Mouse (Mus musculus) embryonic facial prominence, embryonic 10.5 days (tissue): ENCODE results near the gene Islr. TPM values are rescaled to one million over a fixed set of nuclear protein-coding genes. Genes with fewer than 3 reads are reported as not detected.

Experiments
- DNase-seq: peaks from one replicate; pipeline ENCODE4 v3.0.0-alpha.2; 2017; ENCODE audit warnings: low spot score
- H3K27ac ChIP-seq: fragments of 300-500 bp; sonication (generic); replicated peaks from 2 replicates; pipeline ENCODE4 v1.5.1; 2016; ENCODE audit warnings: mild to moderate bottlenecking
- H3K27me3 ChIP-seq: fragments of 300-500 bp; sonication (generic); replicated peaks from 2 replicates; pipeline ENCODE4 v1.6.1; 2016; ENCODE audit warnings: low read depth, mild to moderate bottlenecking; ENCODE audit not compliant: poor library complexity, severe bottlenecking
- H3K36me3 ChIP-seq: fragments of 300-500 bp; sonication (generic); replicated peaks from 2 replicates; pipeline ENCODE4 v1.6.1; 2016; ENCODE audit warnings: mild to moderate bottlenecking, moderate library complexity
- H3K4me1 ChIP-seq: fragments of 300-500 bp; sonication (generic); 2 replicates; pipeline ENCODE4 v1.6.1; 2016
- H3K4me3 ChIP-seq: fragments of 300-500 bp; sonication (generic); 2 replicates; pipeline ENCODE4 v1.5.1; 2016; ENCODE audit warnings: mild to moderate bottlenecking, moderate library complexity
- H3K9me3 ChIP-seq: fragments of 300-500 bp; sonication (generic); 2 replicates; pipeline ENCODE4 v1.6.1; 2016; ENCODE audit warnings: mild to moderate bottlenecking
- WGBS: fragments of 180-500 bp; shearing (Covaris S2); methylation state at CpG from one replicate; pipeline ENCODE4 v1.1.7; 2016; 5-methylcytosine and 5-hydroxymethylcytosine counted together
- microRNA-seq: library from miRNA; unstranded; fragments of <30 nt; microRNA quantifications from one replicate; pipeline ENCODE4, GENCODE M21; 2017
- polyA plus RNA-seq: library from polyadenylated mRNA; unstranded; fragments of >200 nt; fragmentation: Nextera tagmentation; extraction: Ambion mirVana; gene quantifications from 2 replicates; pipeline ENCODE4 v1.2.1, GENCODE M21; 2016

Islr gene
- polyA plus RNA-seq, 1 experiment from 2014 or later, result 18.2 TPM

- no peaks in the 10 kb centered on the region for H3K9me3 ChIP-seq
- peak overlapping the region; percentile 91 for H3K27ac ChIP-seq
- 56% methylated on average over 6 of the region's 6 CpGs for WGBS
- DNase-seq, result no peak
- H3K27me3 ChIP-seq, result peaks cover 47% of the 10 kb centered on the region
- no peaks in the 10 kb centered on the region for H3K36me3 ChIP-seq
- no peak overlapping the region for H3K4me3 ChIP-seq
- H3K4me1 ChIP-seq, result peaks cover 73% of the 10 kb centered on the region
Observed at GRCm38 (mm10) chr9:58111431-58111830, 92.7 kb downstream of the Islr start.

GRCm38 (mm10) chr9:58110787-58111186 is 93.3 kb downstream of the Islr start:
- Histone ChIP-seq H3K36me3 (no peaks in the 10 kb centered on the region), H3K4me1 (peaks cover 73% of the 10 kb centered on the region), H3K27ac (peak overlapping the region; percentile 91), H3K27me3 (peaks cover 40% of the 10 kb centered on the region), H3K4me3 (no peak overlapping the region), H3K9me3 (no peaks in the 10 kb centered on the region)
- WGBS, result 85% methylated on average over 5 of the region's 5 CpGs
- DNase-seq, result no peak

GRCm38 (mm10) chr9:58107494-58107893 is 96.6 kb downstream of the Islr start:
- 53% methylated on average over 5 of the region's 5 CpGs for WGBS
- peak overlapping the region; percentile 48 for H3K27ac ChIP-seq

More at GRCm38 (mm10) chr9:58107494-58107893, 96.6 kb downstream of the Islr start:
- peaks cover 34% of the 10 kb centered on the region for H3K27me3 ChIP-seq
- H3K4me3 ChIP-seq, result no peak overlapping the region
- DNase-seq, result no peak
- H3K9me3 ChIP-seq, result no peaks in the 10 kb centered on the region
- peaks cover 67% of the 10 kb centered on the region for H3K4me1 ChIP-seq
- H3K36me3 ChIP-seq, result no peaks in the 10 kb centered on the region

Small RNA genes within 50 kb of the gene (microRNA-seq; reads per million reads assigned to microRNA genes)
- not detected for gene Mir6385

Other genes with a start within 250 kb of the Islr start
- gene Cyp11a1, start 197.9 kb downstream of the Islr start, polyA plus RNA-seq, result not detected in 2 replicates
- 33.6 and 47.2 TPM in 2 replicates for gene Stra6, start 140.5 kb downstream of the Islr start, polyA plus RNA-seq
- 0.36 and 0.56 TPM in 2 replicates for gene Ccdc33, start 85.5 kb downstream of the Islr start, polyA plus RNA-seq
- gene Islr2, start within 50 bp of the Islr start, polyA plus RNA-seq, result 1.5 and 2.2 TPM in 2 replicates
- gene Pml, start 45.5 kb upstream of the Islr start, polyA plus RNA-seq, result 17.2 and 17.6 TPM in 2 replicates
- gene Stoml1, start 48.9 kb upstream of the Islr start, polyA plus RNA-seq, result 28.4 and 30.2 TPM in 2 replicates
- 7.0 and 11.9 TPM in 2 replicates for gene Loxl1, start 108.9 kb upstream of the Islr start, polyA plus RNA-seq
- gene Tbc1d21, start 166.1 kb upstream of the Islr start, polyA plus RNA-seq, result not detected in 2 replicates